Mouse (Mus musculus) neural tube, embryonic 12.5 days (tissue): ENCODE results near the gene Prop1. TPM values are rescaled to one million over a fixed set of nuclear protein-coding genes. Genes with fewer than 3 reads are reported as not detected.

Source experiments
- ATAC-seq: fragments of 200-750 bp; cut with Nextera tagmentation; 2 replicates; pipeline ENCODE4 v1.8.0; 2017; ENCODE audit warnings: low read depth, mild to moderate bottlenecking, moderate TSS enrichment, moderate library complexity; ENCODE audit not compliant: low FRiP score
- H3K27ac ChIP-seq: fragments of 300-500 bp; sonication (generic); 2 replicates; pipeline ENCODE4 v1.5.1; 2016
- H3K27me3 ChIP-seq: fragments of 300-500 bp; sonication (generic); replicated peaks from 2 replicates; pipeline ENCODE4 v1.6.1; 2016; ENCODE audit warnings: mild to moderate bottlenecking
- H3K36me3 ChIP-seq: fragments of 300-500 bp; sonication (generic); 2 replicates; pipeline ENCODE4 v1.6.1; 2016; ENCODE audit warnings: mild to moderate bottlenecking
- H3K4me1 ChIP-seq: fragments of 300-500 bp; sonication (generic); 2 replicates; pipeline ENCODE4 v1.6.1; 2016
- H3K4me2 ChIP-seq: fragments of 300-500 bp; sonication (generic); replicated peaks from 2 replicates; pipeline ENCODE4 v1.6.1; 2016; ENCODE audit warnings: mild to moderate bottlenecking
- H3K4me3 ChIP-seq: fragments of 300-500 bp; sonication (generic); 2 replicates; pipeline ENCODE4 v1.5.1; 2016
- H3K9ac ChIP-seq: fragments of 300-500 bp; sonication (generic); 2 replicates; pipeline ENCODE4 v1.6.1; 2016; ENCODE audit warnings: mild to moderate bottlenecking
- H3K9me3 ChIP-seq: fragments of 300-500 bp; sonication (generic); 2 replicates; pipeline ENCODE4 v1.6.1; 2016; ENCODE audit warnings: mild to moderate bottlenecking
- WGBS: fragments of 180-500 bp; shearing (Covaris S2); methylation state at CpG from one replicate; pipeline ENCODE4 v1.1.7; 2016; 5-methylcytosine and 5-hydroxymethylcytosine counted together
- polyA plus RNA-seq: library from polyadenylated mRNA; unstranded; fragments of >200 nt; fragmentation: Nextera tagmentation; extraction: Ambion mirVana; gene quantifications from 2 replicates; pipeline ENCODE4 v1.2.1, GENCODE M21; 2016

The Prop1 gene
- not detected in 2 replicates for polyA plus RNA-seq

DNA sequence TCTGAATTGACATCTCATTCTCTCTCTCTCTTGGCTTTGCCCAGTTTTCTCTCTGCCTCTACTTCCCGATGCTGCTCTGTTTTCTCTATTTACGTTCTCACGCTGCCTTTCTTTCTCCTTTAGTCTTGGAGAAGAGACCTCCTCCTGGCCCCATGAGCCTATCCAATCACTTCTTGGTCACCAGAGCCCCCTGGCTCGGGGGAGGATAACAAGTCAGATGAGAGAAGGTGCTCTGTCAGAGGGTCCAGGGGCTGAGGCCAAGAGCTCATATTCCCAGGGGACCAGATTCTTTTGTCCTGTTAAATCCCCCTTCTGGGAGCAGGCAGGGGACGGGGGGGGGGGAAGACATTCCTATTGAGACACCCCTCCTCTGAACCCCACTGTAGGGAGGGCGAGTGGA is at the start of gene Prop1:
Gene Prop1 (minus strand): TSS at position 101 of the 400 bp plus-strand sequence.
- Histone ChIP-seq H3K27me3 (no peaks in the 10 kb centered on the region), H3K4me3 (no peak within 1 kb of the TSS), H3K36me3 (no peaks in the 10 kb centered on the region), H3K9ac (no peak within 1 kb of the TSS), H3K4me2 (no peak within 1 kb of the TSS), H3K4me1 (no peaks in the 10 kb centered on the region), H3K27ac (no peak within 1 kb of the TSS), H3K9me3 (no peaks in the 10 kb centered on the region)
- ATAC-seq: no peak
- 76% methylated on average over 6 of the region's 6 CpGs for WGBS

DNA sequence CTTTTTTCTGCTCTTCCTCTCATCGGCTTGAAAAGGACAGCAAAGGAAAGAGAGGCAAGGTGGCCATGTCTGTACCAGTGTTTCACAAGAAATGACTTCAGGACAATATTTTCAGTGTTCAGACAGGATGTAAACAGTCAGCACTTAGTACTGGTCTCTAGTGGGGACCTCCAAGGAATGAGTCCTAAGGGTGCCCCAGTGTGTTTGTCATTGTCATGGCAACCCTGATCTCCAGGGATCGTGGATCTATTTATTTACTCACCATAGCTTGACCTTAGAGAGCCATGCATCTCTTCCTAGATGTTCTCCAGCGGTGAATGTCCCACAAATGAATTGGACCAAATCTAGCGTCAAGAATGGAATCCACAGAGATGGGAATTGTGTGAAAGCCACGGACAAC is 49.7 kb upstream of the Prop1 start, which contains the start of gene Olfr51:
Gene Olfr51 (plus strand): TSS at position 301 of the 400 bp plus-strand sequence.
- Histone ChIP-seq H3K27me3 (no peaks in the 10 kb centered on the region), H3K9ac (no peak within 1 kb of the TSS), H3K9me3 (no peaks in the 10 kb centered on the region), H3K27ac (no peak within 1 kb of the TSS), H3K4me3 (no peak within 1 kb of the TSS), H3K36me3 (no peaks in the 10 kb centered on the region), H3K4me2 (no peak within 1 kb of the TSS), H3K4me1 (no peaks in the 10 kb centered on the region)
- WGBS: 80% methylated on average over 5 of the region's 5 CpGs
- no peak for ATAC-seq

DNA sequence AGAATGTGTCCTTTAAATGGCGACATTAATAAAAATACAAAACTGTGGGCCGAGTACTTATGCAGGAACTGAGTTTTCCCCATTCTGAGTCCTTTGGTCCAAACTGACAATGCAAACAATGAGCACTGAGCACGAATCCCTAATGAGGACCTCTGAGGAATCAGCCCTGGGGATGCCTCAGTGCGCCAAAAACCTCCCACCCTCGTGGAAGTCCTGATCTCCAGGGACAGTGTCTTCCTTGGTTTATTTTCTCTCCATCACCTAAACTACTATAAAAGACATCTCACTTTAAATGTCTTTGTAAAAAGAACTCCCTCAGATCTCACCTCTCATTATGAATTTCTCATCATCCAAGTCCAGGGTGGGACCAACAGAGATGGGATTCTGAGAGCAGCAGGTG is 28.1 kb upstream of the Prop1 start, which contains the start of gene Olfr1377:
Gene Olfr1377 (plus strand): TSS at position 301 of the 400 bp plus-strand sequence.
- Histone ChIP-seq H3K9me3 (no peaks in the 10 kb centered on the region), H3K27me3 (no peaks in the 10 kb centered on the region), H3K4me1 (no peaks in the 10 kb centered on the region), H3K36me3 (no peaks in the 10 kb centered on the region), H3K4me3 (no peak within 1 kb of the TSS), H3K9ac (no peak within 1 kb of the TSS), H3K27ac (no peak within 1 kb of the TSS), H3K4me2 (no peak within 1 kb of the TSS)
- no peak for ATAC-seq
- WGBS: 74% methylated on average over 5 of the region's 5 CpGs

DNA sequence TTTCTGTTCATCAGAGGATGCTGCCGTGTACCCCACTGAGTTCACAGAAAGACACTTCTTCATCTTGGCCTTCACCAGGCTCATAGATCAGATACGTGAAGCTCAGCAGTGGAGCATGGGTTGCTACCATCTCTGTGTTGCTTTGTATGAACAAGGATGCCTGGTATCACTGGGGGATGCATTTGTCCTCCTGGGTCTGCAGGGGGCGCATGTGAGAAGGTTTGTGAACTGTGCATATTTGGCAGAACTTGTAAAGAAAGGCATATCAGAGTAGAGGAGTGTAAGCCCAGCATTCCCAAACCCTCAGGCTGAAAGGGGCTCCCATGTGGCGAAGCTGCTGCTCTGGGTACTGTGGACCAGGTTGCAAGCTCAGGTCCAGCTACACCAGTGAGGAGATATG is 23.7 kb upstream of the Prop1 start:
- Histone ChIP-seq H3K36me3 (no peaks in the 10 kb centered on the region), H3K4me2 (no peak overlapping the region), H3K9ac (no peak overlapping the region), H3K27ac (no peak overlapping the region), H3K4me3 (no peak overlapping the region), H3K9me3 (no peaks in the 10 kb centered on the region), H3K27me3 (no peaks in the 10 kb centered on the region), H3K4me1 (no peaks in the 10 kb centered on the region)
- WGBS: 76% methylated on average over 4 of the region's 4 CpGs
- ATAC-seq: no peak

DNA sequence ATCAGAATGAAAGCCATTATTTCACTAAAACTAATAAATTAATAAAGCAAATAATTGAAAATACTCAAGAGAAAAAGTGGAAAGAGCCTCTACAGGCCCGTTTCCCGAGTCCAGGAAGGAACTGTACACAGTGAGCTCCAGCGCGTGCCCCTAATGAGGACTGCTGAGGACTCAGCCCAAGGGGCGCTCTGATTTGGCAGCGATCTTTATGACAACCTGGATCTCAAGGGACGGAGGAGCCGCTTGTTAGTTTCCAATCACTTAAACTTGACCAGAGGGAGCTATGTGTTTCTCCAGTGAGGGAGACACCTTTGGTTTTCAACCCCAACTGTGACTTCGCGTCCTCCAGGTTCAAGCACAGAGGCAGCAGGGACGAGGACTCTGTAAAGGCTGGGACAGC is 12.7 kb upstream of the Prop1 start, which contains the start of gene Olfr1378:
Gene Olfr1378 (plus strand): TSS at position 301 of the 400 bp plus-strand sequence.
- no peak within 1 kb of the TSS for H3K27ac ChIP-seq
- no peaks in the 10 kb centered on the region for H3K36me3 ChIP-seq
- no peak within 1 kb of the TSS for H3K9ac ChIP-seq
- no peaks in the 10 kb centered on the region for H3K4me1 ChIP-seq
- 91% methylated on average over 11 of the region's 11 CpGs for WGBS
- ATAC-seq: no peak
- H3K27me3 ChIP-seq: no peaks in the 10 kb centered on the region
- H3K9me3 ChIP-seq: no peaks in the 10 kb centered on the region
- H3K4me2 ChIP-seq: no peak within 1 kb of the TSS
- H3K4me3 ChIP-seq: no peak within 1 kb of the TSS

DNA sequence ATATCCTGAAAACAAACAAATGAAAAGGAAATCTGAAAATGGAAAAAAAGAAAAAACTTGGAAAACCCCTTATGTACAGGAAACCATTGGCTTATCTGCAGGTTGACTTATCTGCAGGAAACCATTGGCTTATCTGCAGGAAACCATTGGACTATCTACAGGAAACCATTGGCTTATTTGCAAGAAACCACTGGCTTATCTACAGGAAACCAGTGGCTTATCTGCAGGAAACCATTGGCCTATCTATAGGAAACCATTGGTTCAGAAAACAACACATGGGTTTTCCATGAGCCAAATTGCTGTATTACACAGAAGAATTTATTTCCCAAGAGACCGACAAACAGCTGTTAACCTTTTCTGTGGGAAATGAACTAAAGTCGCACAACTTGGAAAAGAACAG is 11.3 kb upstream of the Prop1 start:
- ATAC-seq: no peak
- Histone ChIP-seq H3K4me3 (no peak overlapping the region), H3K9me3 (no peaks in the 10 kb centered on the region), H3K4me1 (no peaks in the 10 kb centered on the region), H3K27ac (no peak overlapping the region), H3K27me3 (no peaks in the 10 kb centered on the region), H3K9ac (no peak overlapping the region), H3K36me3 (no peaks in the 10 kb centered on the region), H3K4me2 (no peak overlapping the region)
- WGBS: 91% methylated on average over 2 of the region's 2 CpGs

DNA sequence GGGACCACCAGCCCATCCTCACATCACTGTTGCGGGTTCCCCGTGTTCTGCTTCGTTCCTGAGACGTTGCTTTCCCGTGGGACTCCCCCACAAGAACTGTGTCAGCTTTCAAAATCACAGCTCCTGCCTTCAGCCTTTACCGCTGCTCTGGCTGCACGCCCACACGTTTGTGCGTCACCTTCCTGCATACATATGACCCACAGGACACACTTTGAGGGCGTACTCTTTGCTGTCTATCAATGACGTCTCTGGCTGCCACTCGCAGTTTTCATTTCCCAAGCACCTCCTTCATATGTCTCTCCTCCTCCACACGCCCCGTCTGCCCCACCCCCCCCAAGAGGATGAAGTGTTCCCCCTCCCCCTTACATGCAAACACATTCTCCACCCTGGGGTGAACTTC is 1.3 kb downstream of the Prop1 start:
- H3K4me1 ChIP-seq: no peaks in the 10 kb centered on the region
- H3K4me2 ChIP-seq: no peak overlapping the region
- H3K9me3 ChIP-seq: no peaks in the 10 kb centered on the region
- H3K4me3 ChIP-seq: no peak overlapping the region
- no peak for ATAC-seq
- no peak overlapping the region for H3K27ac ChIP-seq
- WGBS: 78% methylated on average over 14 of the region's 14 CpGs
- H3K36me3 ChIP-seq: no peaks in the 10 kb centered on the region
- H3K9ac ChIP-seq: no peak overlapping the region
- H3K27me3 ChIP-seq: no peaks in the 10 kb centered on the region

DNA sequence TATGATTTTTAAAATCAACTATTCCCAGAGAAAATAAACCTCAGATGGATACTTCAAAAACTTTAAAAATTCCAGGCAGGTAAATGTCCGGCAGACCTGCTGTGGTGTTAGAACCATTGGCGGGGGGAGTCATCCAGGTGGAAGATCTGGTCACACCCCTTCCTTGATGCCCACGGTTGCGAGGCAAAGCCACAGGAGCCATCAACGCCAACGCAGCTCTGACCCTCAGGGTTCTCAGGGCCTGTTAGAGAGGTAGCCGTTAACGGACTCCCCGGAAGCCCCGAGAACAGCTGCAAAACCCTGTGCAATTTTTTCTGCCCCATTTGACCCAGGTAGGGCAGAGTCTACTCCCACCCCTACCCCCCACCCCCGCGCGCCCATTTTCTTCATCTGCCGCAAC is 10.1 kb downstream of the Prop1 start, which contains the start of gene 4933414I15Rik:
Gene 4933414I15Rik (minus strand): TSS at position 260 of the 400 bp plus-strand sequence.
- whole genome bisulfite sequencing: 85% methylated on average over 14 of the region's 14 CpGs
- H3K27ac ChIP-seq: no peak within 1 kb of the TSS
- ATAC-seq: no peak
- H3K4me2 ChIP-seq: no peak within 1 kb of the TSS
- H3K4me3 ChIP-seq: no peak within 1 kb of the TSS
- no peaks in the 10 kb centered on the region for H3K27me3 ChIP-seq
- H3K4me1 ChIP-seq: no peaks in the 10 kb centered on the region
- H3K36me3 ChIP-seq: no peaks in the 10 kb centered on the region
- no peaks in the 10 kb centered on the region for H3K9me3 ChIP-seq
- no peak within 1 kb of the TSS for H3K9ac ChIP-seq

DNA sequence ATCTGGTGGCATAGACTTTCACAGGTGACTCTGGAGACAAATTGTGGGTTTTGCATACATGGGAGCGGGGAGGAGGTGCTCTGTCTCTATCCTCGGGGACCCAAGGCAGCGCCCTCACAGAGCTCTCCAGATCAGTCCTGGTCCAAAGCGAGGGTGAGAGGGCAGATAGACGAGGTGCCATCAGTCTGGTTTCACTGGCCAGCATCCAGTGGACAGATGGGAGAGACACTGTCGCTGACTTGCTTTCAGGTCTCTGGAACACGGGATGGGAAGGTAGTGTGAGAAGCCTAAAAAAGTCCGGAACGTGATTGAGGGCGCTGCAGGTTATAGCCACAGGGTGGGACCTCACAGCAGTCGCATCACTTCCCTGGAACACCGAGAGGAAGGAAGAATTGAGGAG is 11.2 kb downstream of the Prop1 start:
- 76% methylated on average over 12 of the region's 12 CpGs for WGBS
- Histone ChIP-seq H3K36me3 (no peaks in the 10 kb centered on the region), H3K4me1 (no peaks in the 10 kb centered on the region), H3K27me3 (no peaks in the 10 kb centered on the region), H3K4me2 (no peak overlapping the region), H3K9ac (no peak overlapping the region), H3K9me3 (no peaks in the 10 kb centered on the region), H3K27ac (no peak overlapping the region), H3K4me3 (no peak overlapping the region)
- ATAC-seq: no peak

DNA sequence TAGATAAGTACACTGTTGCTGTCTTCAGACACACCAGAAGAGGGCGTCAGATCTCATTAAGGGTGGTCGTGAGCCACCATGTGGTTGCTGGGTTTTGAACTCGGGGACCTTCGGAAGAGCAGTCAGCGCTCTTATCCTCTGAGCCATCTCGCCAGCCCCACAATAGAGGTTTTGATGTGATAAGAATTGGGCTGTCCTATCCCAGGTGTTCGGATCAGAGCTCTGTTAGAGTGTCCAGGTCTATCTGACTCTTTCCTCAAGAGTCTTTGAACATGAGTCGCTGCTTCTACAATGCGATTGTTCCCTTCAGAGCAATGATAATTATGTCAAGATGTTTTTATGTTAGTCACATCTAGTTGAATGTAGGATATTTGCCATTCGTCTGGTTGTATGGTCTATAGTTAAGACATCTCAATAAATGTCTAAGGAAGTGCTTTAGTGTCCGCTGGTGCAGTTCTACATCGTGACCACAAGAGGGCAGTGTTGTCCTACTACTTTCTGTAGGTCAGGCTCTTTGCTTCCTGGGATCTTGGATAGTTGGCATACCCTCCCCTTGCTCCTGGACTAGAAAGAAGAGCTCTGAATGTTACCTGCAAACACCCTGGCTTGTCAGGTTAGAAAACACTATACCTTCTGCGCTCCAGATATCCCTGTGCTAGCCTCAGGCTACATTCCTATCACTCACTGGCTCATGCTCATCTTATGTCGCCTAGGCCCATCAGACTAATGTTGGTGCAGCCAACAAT is 13.8 kb downstream of the Prop1 start:
- Histone ChIP-seq H3K4me2 (no peak overlapping the region), H3K4me3 (no peak overlapping the region), H3K9me3 (no peaks in the 10 kb centered on the region), H3K9ac (no peak overlapping the region), H3K27me3 (no peaks in the 10 kb centered on the region), H3K27ac (no peak overlapping the region), H3K4me1 (no peaks in the 10 kb centered on the region), H3K36me3 (no peaks in the 10 kb centered on the region)
- ATAC-seq: peak; percentile 58
- 41% methylated on average over 14 of the region's 14 CpGs for WGBS

DNA sequence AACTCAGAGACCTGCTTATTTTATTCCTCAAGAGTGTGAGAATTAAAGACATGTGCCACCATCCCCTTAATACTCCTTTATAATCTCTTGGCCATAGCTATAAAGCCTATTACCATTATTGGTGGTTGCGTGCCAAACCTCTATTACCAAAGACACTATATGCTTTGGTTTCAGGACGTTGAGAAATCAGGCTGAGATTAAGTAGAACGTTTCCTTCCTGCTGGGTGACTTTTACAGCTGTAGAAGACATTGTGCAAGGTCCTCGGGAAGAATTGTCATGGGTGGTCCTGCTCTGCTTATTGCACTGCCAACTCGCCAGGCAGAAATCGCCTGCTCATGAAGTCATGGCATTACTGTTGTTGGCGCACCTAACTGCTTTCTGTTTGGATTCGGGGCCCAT is 15.1 kb downstream of the Prop1 start:
- no peaks in the 10 kb centered on the region for H3K36me3 ChIP-seq
- H3K4me3 ChIP-seq: no peak overlapping the region
- no peaks in the 10 kb centered on the region for H3K27me3 ChIP-seq
- H3K4me1 ChIP-seq: no peaks in the 10 kb centered on the region
- H3K9ac ChIP-seq: no peak overlapping the region
- no peak overlapping the region for H3K27ac ChIP-seq
- no peak overlapping the region for H3K4me2 ChIP-seq
- H3K9me3 ChIP-seq: no peaks in the 10 kb centered on the region
- no peak for ATAC-seq
- WGBS: 82% methylated on average over 8 of the region's 8 CpGs

DNA sequence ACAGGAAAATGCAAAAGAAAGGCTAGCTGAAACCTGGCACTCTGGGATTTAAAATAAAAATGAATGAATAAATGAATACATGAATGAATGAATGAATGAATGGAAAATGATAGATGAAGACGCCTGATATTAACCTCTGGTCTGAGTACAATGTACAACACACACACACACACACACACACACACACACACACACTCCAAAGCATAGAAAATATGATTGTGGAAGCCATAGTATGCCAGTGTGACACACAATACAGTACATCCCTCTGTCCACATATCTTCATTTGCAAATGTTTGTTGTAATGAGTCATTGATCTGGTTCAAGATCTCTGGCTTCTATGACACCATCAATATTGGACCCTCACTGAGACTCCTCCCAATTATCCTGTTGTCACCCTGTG is 21.5 kb downstream of the Prop1 start:
- H3K27ac ChIP-seq: no peak overlapping the region
- peak; percentile 57 for ATAC-seq

DNA sequence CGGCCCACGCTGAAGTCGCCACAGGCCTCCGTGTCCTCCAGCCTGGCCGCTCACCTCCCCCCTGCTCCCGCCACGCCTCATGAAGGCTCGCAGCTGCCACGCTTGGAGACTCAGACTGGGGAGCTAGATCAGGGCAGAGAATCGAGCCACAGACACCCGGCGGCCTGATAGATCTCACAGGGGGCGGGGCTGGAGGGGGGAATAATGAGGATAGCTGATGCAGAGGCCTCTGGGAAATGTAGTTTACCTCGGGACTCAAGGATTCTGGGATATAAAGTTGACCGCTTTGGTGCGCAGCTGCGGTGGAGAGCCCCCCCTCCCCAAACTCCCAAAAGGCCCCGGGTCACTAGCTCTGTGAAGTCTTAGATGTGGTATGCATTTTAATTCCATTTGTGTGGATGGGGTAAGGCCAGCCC is 22.1 kb downstream of the Prop1 start, which contains the start of gene Zfp354b:
Gene Zfp354b (minus strand): TSS at position 183 of the 416 bp plus-strand sequence.
- WGBS: under 1% methylated on average over 18 of the region's 18 CpGs
- peak; percentile 94 for ATAC-seq
- Histone ChIP-seq H3K4me3 (peak within 1 kb of the TSS; percentile 52), H3K4me1 (0 out of 2 replicates have a peak, but pooled peaks cover 8% of the 10 kb centered on the region), H3K9ac (peak within 1 kb of the TSS; percentile 63), H3K36me3 (no peaks in the 10 kb centered on the region), H3K27me3 (no peaks in the 10 kb centered on the region), H3K4me2 (peak within 1 kb of the TSS; percentile 83), H3K9me3 (no peaks in the 10 kb centered on the region), H3K27ac (no peak within 1 kb of the TSS)

More for the DNA sequence above, 21.5 kb downstream of the Prop1 start:
- H3K4me1 ChIP-seq: 0 out of 2 replicates have a peak, but pooled peaks cover 8% of the 10 kb centered on the region
- no peaks in the 10 kb centered on the region for H3K9me3 ChIP-seq
- no peaks in the 10 kb centered on the region for H3K36me3 ChIP-seq
- no peak overlapping the region for H3K9ac ChIP-seq
- no peak overlapping the region for H3K4me3 ChIP-seq
- 69% methylated on average over 1 of the region's 1 CpGs for WGBS
- no peaks in the 10 kb centered on the region for H3K27me3 ChIP-seq
- H3K4me2 ChIP-seq: peak overlapping the region; percentile 83
